Mouse (Mus musculus) stomach, embryonic 15.5 days (tissue): ENCODE data around the gene Nln. TPM values are rescaled to one million over a fixed set of nuclear protein-coding genes. Genes with fewer than 3 reads are reported as not detected.
A peak's percentile ranks its signal among the peaks of the same experiment; 100 is the strongest.

ENCODE experiments used
- ATAC-seq: fragments of 200-750 bp; cut with Nextera tagmentation; 2 replicates; pipeline ENCODE4 v1.8.0; 2017; ENCODE audit warnings: low read depth, moderate number of reproducible peaks, moderate TSS enrichment; ENCODE audit not compliant: insufficient read depth, low FRiP score
- H3K27ac ChIP-seq: fragments of 300-500 bp; sonication (generic); 2 replicates; pipeline ENCODE4 v1.5.1; 2015; ENCODE audit warnings: mild to moderate bottlenecking, inconsistent platforms
- H3K27me3 ChIP-seq: fragments of 300-500 bp; sonication (generic); replicated peaks from 2 replicates; pipeline ENCODE4 v1.6.1; 2015; ENCODE audit warnings: inconsistent platforms
- H3K36me3 ChIP-seq: fragments of 300-500 bp; sonication (generic); 2 replicates; pipeline ENCODE4 v1.6.1; 2015; ENCODE audit warnings: inconsistent platforms
- H3K4me1 ChIP-seq: fragments of 300-500 bp; sonication (generic); 2 replicates; pipeline ENCODE4 v1.6.1; 2015; ENCODE audit warnings: inconsistent platforms
- H3K4me2 ChIP-seq: fragments of 300-500 bp; sonication (generic); 2 replicates; pipeline ENCODE4 v1.6.1; 2015; ENCODE audit warnings: mild to moderate bottlenecking, inconsistent platforms
- H3K4me3 ChIP-seq: fragments of 300-500 bp; sonication (generic); replicated peaks from 2 replicates; pipeline ENCODE4 v1.5.1; 2015; ENCODE audit warnings: inconsistent platforms
- H3K9ac ChIP-seq: fragments of 300-500 bp; sonication (generic); 2 replicates; pipeline ENCODE4 v1.6.1; 2015; ENCODE audit warnings: inconsistent platforms
- H3K9me3 ChIP-seq: fragments of 300-500 bp; sonication (generic); 2 replicates; pipeline ENCODE4 v1.6.1; 2016; ENCODE audit warnings: inconsistent platforms
- WGBS: fragments of 180-500 bp; shearing (Covaris S2); methylation state at CpG from one replicate; pipeline ENCODE4 v1.1.7; 2015; 5-methylcytosine and 5-hydroxymethylcytosine counted together
- polyA plus RNA-seq: library from polyadenylated mRNA; unstranded; fragments of >200 nt; fragmentation: Nextera tagmentation; extraction: Ambion mirVana; gene quantifications from 2 replicates; pipeline ENCODE4 v1.2.1, GENCODE M21; 2015

Gene Nln
- polyA plus RNA-seq, 1 experiment from 2014 or later = 19.2 TPM

DNA sequence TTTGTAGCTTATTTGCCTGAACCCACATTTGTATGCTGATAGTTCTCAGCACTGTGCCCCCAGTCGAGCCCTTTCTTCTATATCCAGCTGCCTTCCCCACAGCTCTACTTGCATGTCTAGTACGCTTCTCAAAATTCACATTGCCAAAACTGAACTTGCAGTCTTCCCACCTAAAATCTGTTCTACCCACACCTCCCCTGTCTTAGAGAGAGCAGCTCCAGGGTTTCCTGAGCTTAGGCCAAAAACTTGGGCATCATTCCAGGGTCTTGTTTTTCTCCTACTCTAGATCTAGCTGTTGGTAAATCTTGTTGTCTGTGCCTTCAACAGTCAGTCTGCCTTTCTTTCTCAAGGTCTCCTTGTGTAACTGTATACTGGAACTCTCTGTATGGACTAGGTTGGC is 5.4 kb upstream of the Nln start:
- no peaks in the 10 kb centered on the region for H3K36me3 ChIP-seq

DNA sequence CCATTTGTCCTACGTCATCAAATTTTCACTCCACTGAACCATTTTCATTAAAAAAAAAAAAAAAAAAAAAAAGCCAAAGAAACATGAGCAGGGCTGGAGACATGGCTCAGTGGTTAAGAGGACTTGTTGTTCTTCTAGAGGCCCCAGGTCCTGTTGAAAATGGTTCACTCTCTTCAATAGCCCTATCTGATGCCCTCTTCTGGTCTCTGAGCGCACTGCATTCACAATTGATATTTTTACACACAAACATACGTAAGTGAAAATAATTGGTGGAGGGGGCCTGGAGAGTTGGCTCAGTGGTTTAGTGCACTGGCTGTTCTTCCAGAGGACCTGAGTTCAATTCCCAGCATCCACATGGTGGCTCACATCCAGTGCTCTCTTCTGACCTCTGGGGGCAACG is 4.4 kb upstream of the Nln start:
- ATAC-seq = no peak
- Histone ChIP-seq H3K27me3 (no peaks in the 10 kb centered on the region), H3K9ac (no peak overlapping the region), H3K36me3 (no peaks in the 10 kb centered on the region), H3K4me2 (no peak overlapping the region), H3K9me3 (no peaks in the 10 kb centered on the region), H3K27ac (no peak overlapping the region), H3K4me3 (no peak overlapping the region), H3K4me1 (no peaks in the 10 kb centered on the region)
- 92% methylated on average over 4 of the region's 4 CpGs for WGBS

More for the DNA sequence above, 5.4 kb upstream of the Nln start:
- Histone ChIP-seq H3K4me2 (no peak overlapping the region), H3K4me3 (no peak overlapping the region), H3K4me1 (no peaks in the 10 kb centered on the region), H3K27ac (no peak overlapping the region), H3K27me3 (no peaks in the 10 kb centered on the region), H3K9me3 (no peaks in the 10 kb centered on the region), H3K9ac (no peak overlapping the region)
- ATAC-seq = no peak
- 91% methylated on average over 2 of the region's 2 CpGs for WGBS

DNA sequence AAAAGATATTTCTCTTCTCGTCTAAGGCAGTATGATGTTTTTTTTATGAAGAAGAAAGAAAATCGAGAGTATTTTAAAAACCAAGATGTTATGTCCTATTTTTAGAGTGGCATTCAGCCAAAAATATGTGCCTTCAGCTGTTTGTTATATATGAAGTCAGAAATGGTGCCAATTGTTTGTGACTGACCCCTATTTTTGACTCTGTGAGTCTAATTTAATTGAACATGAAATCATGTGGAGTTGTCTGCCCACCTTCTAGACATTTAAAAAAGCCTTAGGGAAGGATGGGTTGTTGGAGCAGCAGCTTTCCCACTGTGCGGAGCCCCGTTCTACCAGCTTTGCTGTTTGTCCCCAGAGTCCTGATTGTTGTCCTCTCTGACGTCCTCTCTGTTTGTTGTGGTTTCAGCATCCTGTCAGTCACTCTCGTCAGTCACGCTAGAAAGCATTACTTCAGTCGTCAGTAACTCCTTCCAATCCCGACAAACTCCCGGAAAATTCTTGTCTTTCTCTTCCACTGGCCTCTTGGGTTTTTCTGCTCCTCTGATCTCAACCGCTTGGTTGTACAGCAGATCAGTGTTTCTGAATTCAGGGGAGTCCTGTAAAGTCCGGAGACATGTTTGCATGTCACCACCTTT is 3.0 kb upstream of the Nln start:
- no peak for ATAC-seq
- H3K9me3 ChIP-seq = no peaks in the 10 kb centered on the region
- H3K4me2 ChIP-seq = no peak overlapping the region
- H3K27me3 ChIP-seq = no peaks in the 10 kb centered on the region
- no peak overlapping the region for H3K4me3 ChIP-seq
- H3K36me3 ChIP-seq = no peaks in the 10 kb centered on the region
- no peak overlapping the region for H3K27ac ChIP-seq
- H3K4me1 ChIP-seq = no peaks in the 10 kb centered on the region
- WGBS = 72% methylated on average over 12 of the region's 12 CpGs
- no peak overlapping the region for H3K9ac ChIP-seq

DNA sequence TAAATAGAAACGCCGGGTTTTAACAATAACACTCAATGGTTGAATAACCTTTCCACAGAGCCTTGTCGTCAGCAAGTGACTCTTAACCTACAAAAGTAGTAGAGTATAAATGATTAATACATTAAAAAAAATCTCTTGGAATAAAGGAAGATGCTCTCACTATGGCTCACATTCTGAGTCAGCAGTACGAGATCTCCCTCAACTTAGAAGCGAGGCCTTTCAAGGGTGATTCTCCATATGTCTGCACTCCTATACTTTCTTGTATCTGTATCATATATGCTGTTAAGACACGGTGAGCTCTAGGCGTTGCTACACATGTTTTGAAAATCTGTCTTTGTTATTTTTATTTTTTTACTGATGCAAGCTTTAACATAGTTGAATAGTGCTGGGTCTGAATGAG is 1.1 kb upstream of the Nln start:
- no peaks in the 10 kb centered on the region for H3K27me3 ChIP-seq
- H3K4me1 ChIP-seq = no peaks in the 10 kb centered on the region
- H3K27ac ChIP-seq = no peak overlapping the region
- H3K9ac ChIP-seq = no peak overlapping the region
- H3K9me3 ChIP-seq = no peaks in the 10 kb centered on the region
- ATAC-seq = no peak
- 39% methylated on average over 7 of the region's 7 CpGs for WGBS
- peak overlapping the region; percentile 86 for H3K4me3 ChIP-seq
- H3K4me2 ChIP-seq = peak overlapping the region; percentile 97
- no peaks in the 10 kb centered on the region for H3K36me3 ChIP-seq

DNA sequence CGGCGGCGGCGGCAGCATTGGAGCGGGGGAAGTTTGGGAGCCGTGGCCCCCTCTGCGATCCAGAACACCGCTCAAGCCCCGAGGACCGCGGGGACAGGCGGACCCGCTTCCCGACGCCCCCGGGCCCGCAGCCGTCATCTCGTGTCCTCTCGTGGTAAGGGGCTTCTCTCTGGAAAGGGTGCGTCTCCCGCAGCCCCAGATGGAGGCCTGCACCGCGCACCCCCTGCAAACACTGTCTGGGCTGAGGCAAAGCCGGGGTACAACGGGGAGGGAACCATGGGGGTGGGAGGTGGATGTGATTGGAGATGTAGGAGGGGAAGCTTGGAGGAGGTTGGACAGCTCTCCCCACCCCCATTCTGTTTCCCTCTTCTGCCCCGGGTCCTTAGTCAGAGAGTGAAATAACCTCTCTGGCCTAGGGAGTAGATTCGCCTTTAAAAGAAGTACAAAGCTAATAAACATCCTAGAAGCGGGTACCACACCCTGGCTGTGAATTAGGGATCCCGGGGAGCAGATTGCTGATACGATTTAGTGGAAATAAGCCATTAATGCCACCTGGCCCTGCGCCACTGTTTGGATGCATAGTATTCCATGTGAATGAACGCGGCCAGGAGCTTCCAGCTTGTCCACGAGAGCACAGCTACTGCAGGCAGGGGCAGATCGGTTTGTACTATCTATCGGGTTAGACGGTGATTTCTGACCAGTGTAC is 555 bp upstream of the Nln start:
- no peaks in the 10 kb centered on the region for H3K4me1 ChIP-seq
- H3K9ac ChIP-seq = peak overlapping the region; percentile 48; the same call in 1 of the 2 replicates
- no peaks in the 10 kb centered on the region for H3K9me3 ChIP-seq
- WGBS = 1% methylated on average over 38 of the region's 38 CpGs
- H3K36me3 ChIP-seq = no peaks in the 10 kb centered on the region
- H3K4me3 ChIP-seq = peak overlapping the region; percentile 86
- H3K4me2 ChIP-seq = peak overlapping the region; percentile 97
- no peaks in the 10 kb centered on the region for H3K27me3 ChIP-seq
- peak overlapping the region; percentile 57; the same call in 1 of the 2 replicates for H3K27ac ChIP-seq
- ATAC-seq = peak; percentile 45

DNA sequence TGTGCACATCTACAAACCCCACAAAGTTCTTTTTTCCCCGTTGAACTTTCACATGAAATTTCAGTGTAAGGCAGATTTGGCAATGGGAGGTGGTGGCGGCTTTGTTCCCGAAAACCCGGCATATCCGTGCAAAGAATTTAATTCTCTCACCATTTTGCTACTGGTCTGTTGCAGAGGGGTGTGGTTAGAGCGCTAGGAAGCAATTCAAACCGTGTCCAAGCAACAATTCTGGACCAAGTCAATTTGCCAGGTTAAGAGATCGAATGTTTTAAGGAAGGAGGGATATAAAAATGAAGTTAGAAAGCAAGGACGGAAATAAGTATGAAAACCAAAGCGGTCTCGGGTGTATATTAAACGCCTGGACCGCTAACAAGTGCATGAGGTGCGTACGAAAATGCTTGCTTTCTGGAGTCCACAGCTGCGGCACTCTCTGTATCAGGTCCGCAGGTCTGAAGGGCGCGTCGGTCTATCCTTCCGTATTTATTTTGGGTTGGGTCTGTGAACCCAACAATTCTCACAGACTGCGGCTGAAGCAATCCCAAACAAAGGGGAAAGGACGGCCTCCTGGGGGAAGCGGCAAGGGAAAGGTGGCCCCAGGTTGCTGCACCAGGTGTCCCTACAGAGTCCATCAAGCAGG is 645 bp downstream of the Nln start:
- peak overlapping the region; percentile 80 for H3K27ac ChIP-seq
- 1% methylated on average over 24 of the region's 24 CpGs for WGBS
- no peaks in the 10 kb centered on the region for H3K36me3 ChIP-seq
- no peaks in the 10 kb centered on the region for H3K27me3 ChIP-seq
- ATAC-seq = peak; percentile 5; the same call in 1 of the 2 replicates
- H3K4me2 ChIP-seq = peak overlapping the region; percentile 97
- H3K4me3 ChIP-seq = peak overlapping the region; percentile 86
- H3K9ac ChIP-seq = peak overlapping the region; percentile 62
- H3K4me1 ChIP-seq = no peaks in the 10 kb centered on the region
- H3K9me3 ChIP-seq = peaks cover 3% of the 10 kb centered on the region; the same call in 1 of the 2 replicates

DNA sequence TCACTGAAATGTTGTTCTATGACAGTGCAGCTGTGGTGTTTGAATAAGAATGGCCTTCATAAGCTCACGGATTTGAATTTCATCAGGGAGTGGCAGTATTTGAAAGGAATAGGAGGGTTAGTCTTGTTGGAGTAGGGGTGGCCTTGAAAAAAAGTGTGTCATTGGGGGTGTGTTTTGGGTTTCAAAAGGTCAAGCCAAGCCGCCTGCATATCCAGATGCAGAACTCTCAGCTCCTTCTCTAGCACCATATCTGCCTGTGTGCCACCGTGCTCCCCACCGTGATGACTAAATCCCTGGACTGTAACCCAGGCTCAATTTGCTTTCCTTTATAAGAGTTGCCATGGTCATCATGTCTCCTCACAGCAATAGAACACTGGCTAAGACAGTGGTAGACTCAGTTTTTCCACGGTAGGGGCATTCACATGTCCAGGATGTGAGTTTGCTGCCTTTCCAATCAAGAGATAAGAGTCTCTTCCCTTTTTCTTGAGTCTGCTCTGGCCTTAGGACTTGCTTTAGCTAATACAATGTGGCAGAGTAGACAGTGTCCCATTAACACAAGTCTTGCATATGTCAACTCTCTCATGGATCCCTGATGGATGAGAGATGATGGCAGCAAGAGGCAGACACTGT is 7.7 kb downstream of the Nln start:
- Histone ChIP-seq H3K27ac (no peak overlapping the region), H3K4me2 (no peak overlapping the region), H3K9ac (no peak overlapping the region), H3K4me3 (no peak overlapping the region), H3K27me3 (no peaks in the 10 kb centered on the region), H3K4me1 (no peaks in the 10 kb centered on the region), H3K9me3 (peaks cover 5% of the 10 kb centered on the region; the same call in 1 of the 2 replicates), H3K36me3 (peaks cover 3% of the 10 kb centered on the region; the same call in 1 of the 2 replicates)
- ATAC-seq = no peak
- 79% methylated on average over 5 of the region's 5 CpGs for whole genome bisulfite sequencing

DNA sequence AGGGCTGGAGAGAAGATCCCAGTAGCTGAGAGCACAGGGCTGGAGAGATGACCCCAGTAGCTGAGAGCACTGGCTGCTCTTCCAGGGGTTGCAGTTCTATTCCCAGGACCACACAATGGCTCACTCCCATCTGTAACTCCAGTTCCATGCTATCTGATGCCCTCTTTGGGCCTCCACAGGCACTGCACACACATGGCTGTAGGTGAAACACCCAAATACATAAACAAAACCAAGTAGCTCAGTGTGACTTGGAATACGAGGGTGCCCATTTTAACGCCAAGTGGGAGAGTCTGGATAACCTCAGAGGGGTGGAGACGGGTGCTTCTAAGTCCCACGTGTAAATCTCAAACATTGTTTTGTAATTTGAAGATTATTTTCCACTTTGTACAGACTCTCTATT is 9.0 kb downstream of the Nln start:
- ATAC-seq = no peak
- H3K9ac ChIP-seq = no peak overlapping the region
- WGBS = 78% methylated on average over 4 of the region's 4 CpGs

DNA sequence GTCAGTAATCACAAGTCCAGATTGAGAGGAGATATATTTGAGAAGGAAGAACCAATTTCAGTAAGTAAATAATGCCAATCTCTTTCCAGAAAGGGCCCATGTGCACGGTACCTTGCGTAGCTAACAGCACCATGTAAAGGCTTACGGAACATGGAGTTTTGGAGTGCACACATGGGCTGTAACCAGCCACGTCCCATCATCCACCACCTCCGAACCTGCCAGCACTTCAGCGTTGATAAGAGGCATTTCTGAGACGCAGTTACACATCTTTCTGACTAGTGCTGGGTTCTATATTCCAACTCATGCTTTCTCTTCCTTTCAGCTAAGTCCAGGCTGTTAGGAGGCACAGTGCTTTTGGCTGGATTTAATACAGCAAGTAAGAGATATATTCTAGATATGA is 12.2 kb downstream of the Nln start:
- Histone ChIP-seq H3K27me3 (no peaks in the 10 kb centered on the region), H3K36me3 (peaks cover 3% of the 10 kb centered on the region; the same call in 1 of the 2 replicates), H3K4me1 (no peaks in the 10 kb centered on the region), H3K9me3 (no peaks in the 10 kb centered on the region), H3K9ac (no peak overlapping the region), H3K27ac (no peak overlapping the region), H3K4me3 (no peak overlapping the region), H3K4me2 (no peak overlapping the region)
- no peak for ATAC-seq
- WGBS = 85% methylated on average over 7 of the region's 7 CpGs

More for the DNA sequence above, 9.0 kb downstream of the Nln start:
- Histone ChIP-seq H3K36me3 (peaks cover 3% of the 10 kb centered on the region; the same call in 1 of the 2 replicates), H3K4me1 (no peaks in the 10 kb centered on the region), H3K27ac (no peak overlapping the region), H3K4me3 (no peak overlapping the region), H3K9me3 (peaks cover 5% of the 10 kb centered on the region; the same call in 1 of the 2 replicates), H3K4me2 (no peak overlapping the region), H3K27me3 (no peaks in the 10 kb centered on the region)

DNA sequence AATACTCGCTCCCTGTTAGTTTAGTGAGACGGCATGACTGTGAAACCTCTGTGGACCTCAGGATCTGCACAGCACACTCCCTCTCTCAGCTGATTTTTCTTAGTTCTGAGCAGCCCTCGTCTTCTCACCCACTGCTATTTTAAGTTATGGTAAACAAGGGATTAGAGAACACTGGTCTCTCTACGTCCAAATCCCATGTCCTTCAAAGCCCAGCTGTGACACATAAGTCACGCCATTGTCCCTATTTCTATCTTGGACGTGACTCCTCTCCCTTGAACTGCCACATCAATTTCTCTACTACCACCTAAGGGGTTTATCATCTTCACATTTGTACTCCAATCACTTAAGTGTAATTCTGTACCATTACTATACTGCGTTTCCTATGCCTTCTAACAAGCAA is 13.5 kb downstream of the Nln start:
- ATAC-seq = no peak
- Histone ChIP-seq H3K4me2 (no peak overlapping the region), H3K4me1 (no peaks in the 10 kb centered on the region), H3K27me3 (no peaks in the 10 kb centered on the region), H3K9me3 (no peaks in the 10 kb centered on the region), H3K4me3 (no peak overlapping the region), H3K27ac (no peak overlapping the region), H3K9ac (no peak overlapping the region), H3K36me3 (peaks cover 3% of the 10 kb centered on the region; the same call in 1 of the 2 replicates)
- WGBS = 55% methylated on average over 7 of the region's 7 CpGs

DNA sequence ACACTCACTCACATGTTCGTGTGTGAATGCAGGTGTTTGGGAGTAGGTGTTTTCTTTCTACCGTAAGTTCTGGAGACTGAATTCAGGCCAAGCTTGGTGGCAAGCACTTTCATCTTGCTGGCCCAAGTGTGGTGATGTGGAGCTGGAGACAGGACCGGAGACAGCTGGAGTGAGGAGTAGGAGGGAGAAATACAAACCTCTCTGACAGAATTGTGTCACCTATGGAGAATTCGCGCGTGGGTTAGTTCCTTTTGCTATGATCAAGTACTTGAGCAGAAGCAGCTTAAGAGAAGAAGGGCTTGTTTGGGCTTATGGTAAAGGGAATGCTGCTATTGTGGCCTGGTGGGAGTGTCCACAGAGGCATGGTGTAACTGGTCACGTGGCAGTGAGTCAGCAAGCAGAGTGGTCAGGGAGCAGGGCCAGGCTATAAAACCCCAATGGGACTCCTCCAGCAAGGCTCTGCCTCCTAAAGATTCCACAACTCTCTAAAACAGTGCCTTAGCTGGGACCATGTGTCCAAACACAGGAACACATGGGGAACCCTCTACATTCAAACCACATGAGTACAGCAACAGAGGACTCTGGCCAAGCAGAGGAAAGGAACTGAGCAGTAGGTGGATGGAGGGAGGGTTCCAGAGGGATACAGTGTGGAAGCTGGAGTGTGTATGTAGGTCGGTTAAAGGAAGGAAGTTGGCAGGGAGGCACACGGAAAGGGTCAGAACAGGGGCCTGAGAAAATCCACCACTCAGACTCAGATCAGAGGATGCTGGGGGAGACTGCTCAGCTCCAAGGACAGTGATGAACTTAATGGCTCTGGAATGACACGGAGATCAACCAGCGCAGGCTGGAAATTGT is 14.7 kb downstream of the Nln start:
- ATAC-seq = no peak
- Histone ChIP-seq H3K27ac (no peak overlapping the region), H3K4me1 (no peaks in the 10 kb centered on the region), H3K36me3 (no peaks in the 10 kb centered on the region), H3K4me2 (no peak overlapping the region), H3K27me3 (no peaks in the 10 kb centered on the region), H3K4me3 (no peak overlapping the region), H3K9me3 (no peaks in the 10 kb centered on the region), H3K9ac (no peak overlapping the region)
- WGBS = 74% methylated on average over 11 of the region's 11 CpGs
